Mouse (Mus musculus) olfactory bulb, adult 2 months (tissue): ENCODE results near the gene Rhbdd3.

Experiments used
- CTCF ChIP-seq: fragments of 200-500 bp; IDR thresholded peaks from 2 replicates; pipeline ENCODE4 v1.5.1; 2012; ENCODE audit warnings: low read depth, mild to moderate bottlenecking, low read length, moderate library complexity; ENCODE audit not compliant: insufficient read depth
- POLR2A ChIP-seq: fragments of 200-500 bp; IDR thresholded peaks from 2 replicates; pipeline ENCODE4 v1.6.1; 2012; ENCODE audit warnings: mild to moderate bottlenecking, low read depth, low read length, moderate library complexity; ENCODE audit not compliant: insufficient read depth

GRCm38 (mm10) chr11:5098736-5099542 is at the start of gene Rhbdd3, which contains the start of gene Ewsr1:
- TF ChIP-seq CTCF: no peak
- peak; percentile 68 for TF ChIP-seq POLR2A
